Mouse (Mus musculus): ENCODE data around the gene Thsd4. TPM values are rescaled to one million over a fixed set of nuclear protein-coding genes. Genes with fewer than 3 reads are reported as not detected.

Thsd4 gene
- total and polyA plus RNA-seq, 2 experiments from 2014 or later = 4.9 to 15.3 TPM

GRCm38 (mm10) chr9:60231981-60232881 is 289.6 kb downstream of the Thsd4 start:
- ATAC-seq = no peak
- Histone ChIP-seq H3K4me1 (ENCODE audit: insufficient read depth, low read length) (no peaks in the 10 kb centered on the region), H3K27ac (no peak overlapping the region), H3K4me2 (ENCODE audit: low read depth, low read length) (no peak overlapping the region), H3K9ac (replicated peaks; ENCODE audit: low read length) (no peak overlapping the region), H3K36me3 (ENCODE audit: insufficient read depth, low read length) (no peaks in the 10 kb centered on the region), H3K9me3 (ENCODE audit: low read length) (no peaks in the 10 kb centered on the region), H3K27me3 (ENCODE audit: insufficient read depth, low read length) (no peaks in the 10 kb centered on the region), H3K4me3 (ENCODE audit: low read length) (no peak overlapping the region)
- peak; percentile 34 for DNase-seq (ENCODE audit: low spot score)
- TF ChIP-seq CTCF (IDR thresholded peaks at IDR 0.05; ENCODE audit: low read depth) = no peak
- WGBS = 64% methylated on average over 9 of the region's 9 CpGs

GRCm38 (mm10) chr9:60229496-60229895 is 292.4 kb downstream of the Thsd4 start:
- Histone ChIP-seq H3K9ac (replicated peaks; ENCODE audit: low read length) (no peak overlapping the region), H3K4me1 (ENCODE audit: insufficient read depth, low read length) (no peaks in the 10 kb centered on the region), H3K27me3 (ENCODE audit: insufficient read depth, low read length) (no peaks in the 10 kb centered on the region), H3K9me3 (ENCODE audit: low read length) (no peaks in the 10 kb centered on the region), H3K4me3 (ENCODE audit: low read length) (no peak overlapping the region), H3K36me3 (ENCODE audit: insufficient read depth, low read length) (no peaks in the 10 kb centered on the region), H3K4me2 (ENCODE audit: low read depth, low read length) (no peak overlapping the region), H3K27ac (no peak overlapping the region)
- WGBS = 79% methylated on average over 4 of the region's 4 CpGs
- ATAC-seq (no peak), DNase-seq (ENCODE audit: low spot score) (no peak)
- no peak for TF ChIP-seq CTCF (IDR thresholded peaks at IDR 0.05; ENCODE audit: low read depth)

- H3K4me2 ChIP-seq (ENCODE audit: low read depth, low read length) = no peak overlapping the region
- no peak overlapping the region for H3K27ac ChIP-seq
- no peaks in the 10 kb centered on the region for H3K9me3 ChIP-seq (ENCODE audit: low read length)
- no peak for TF ChIP-seq CTCF (IDR thresholded peaks at IDR 0.05; ENCODE audit: low read depth)
- no peaks in the 10 kb centered on the region for H3K4me1 ChIP-seq (ENCODE audit: insufficient read depth, low read length)
- no peak overlapping the region for H3K4me3 ChIP-seq (ENCODE audit: low read length)
- ATAC-seq (no peak), DNase-seq (ENCODE audit: low spot score) (peak; percentile 50)
- H3K27me3 ChIP-seq (ENCODE audit: insufficient read depth, low read length) = no peaks in the 10 kb centered on the region
- no peaks in the 10 kb centered on the region for H3K36me3 ChIP-seq (ENCODE audit: insufficient read depth, low read length)
- WGBS = 56% methylated on average over 7 of the region's 7 CpGs
- H3K9ac ChIP-seq (replicated peaks; ENCODE audit: low read length) = no peak overlapping the region
Measured at GRCm38 (mm10) chr9:60227727-60228126, 294.1 kb downstream of the Thsd4 start.

GRCm38 (mm10) chr9:60226679-60227078 is 295.2 kb downstream of the Thsd4 start:
- Histone ChIP-seq H3K27ac (no peak overlapping the region), H3K9me3 (ENCODE audit: low read length) (no peaks in the 10 kb centered on the region), H3K27me3 (ENCODE audit: insufficient read depth, low read length) (no peaks in the 10 kb centered on the region), H3K4me3 (ENCODE audit: low read length) (no peak overlapping the region), H3K9ac (replicated peaks; ENCODE audit: low read length) (no peak overlapping the region), H3K4me1 (ENCODE audit: insufficient read depth, low read length) (no peaks in the 10 kb centered on the region), H3K4me2 (ENCODE audit: low read depth, low read length) (no peak overlapping the region), H3K36me3 (ENCODE audit: insufficient read depth, low read length) (no peaks in the 10 kb centered on the region)
- no peak for DNase-seq (ENCODE audit: low spot score)
- no peak for TF ChIP-seq CTCF (IDR thresholded peaks at IDR 0.05; ENCODE audit: low read depth)
- WGBS = 78% methylated on average over 4 of the region's 4 CpGs
- ATAC-seq = no peak

- WGBS = 74% methylated on average over 14 of the region's 14 CpGs
- Histone ChIP-seq H3K4me2 (ENCODE audit: low read depth, low read length) (no peak overlapping the region), H3K4me3 (ENCODE audit: low read length) (no peak overlapping the region), H3K27ac (no peak overlapping the region), H3K36me3 (ENCODE audit: insufficient read depth, low read length) (no peaks in the 10 kb centered on the region), H3K27me3 (ENCODE audit: insufficient read depth, low read length) (no peaks in the 10 kb centered on the region), H3K4me1 (ENCODE audit: insufficient read depth, low read length) (no peaks in the 10 kb centered on the region), H3K9me3 (ENCODE audit: low read length) (no peaks in the 10 kb centered on the region), H3K9ac (replicated peaks; ENCODE audit: low read length) (no peak overlapping the region)
- ATAC-seq (no peak), DNase-seq (ENCODE audit: low spot score) (peak; percentile 20)
- TF ChIP-seq CTCF (IDR thresholded peaks at IDR 0.05; ENCODE audit: low read depth) = no peak
Measured at GRCm38 (mm10) chr9:60226155-60226554, 295.7 kb downstream of the Thsd4 start.

- Histone ChIP-seq H3K4me1 (ENCODE audit: insufficient read depth, low read length) (no peaks in the 10 kb centered on the region), H3K27me3 (ENCODE audit: insufficient read depth, low read length) (no peaks in the 10 kb centered on the region), H3K4me2 (ENCODE audit: low read depth, low read length) (no peak overlapping the region), H3K9me3 (ENCODE audit: low read length) (no peaks in the 10 kb centered on the region), H3K4me3 (ENCODE audit: low read length) (no peak overlapping the region), H3K27ac (no peak overlapping the region), H3K36me3 (ENCODE audit: insufficient read depth, low read length) (no peaks in the 10 kb centered on the region), H3K9ac (replicated peaks; ENCODE audit: low read length) (no peak overlapping the region)
- TF ChIP-seq CTCF (IDR thresholded peaks at IDR 0.05; ENCODE audit: low read depth) = no peak
- ATAC-seq (no peak), DNase-seq (ENCODE audit: low spot score) (no peak)
- 81% methylated on average over 7 of the region's 7 CpGs for WGBS
Measured at GRCm38 (mm10) chr9:60225453-60225852, 296.4 kb downstream of the Thsd4 start.

All from hindbrain, postnatal 0 days (tissue).